Mouse (Mus musculus) urinary bladder, postnatal 4 days (tissue): ENCODE results near the gene Rgcc.

Source experiments
- DNase-seq, 2 experiments: peaks; one replicate each; pipeline ENCODE4 v3.0.0; 2021 to 2022; ENCODE audit warnings: low spot score in 2 of 2

Rgcc gene

GRCm38 (mm10) chr14:79241656-79242385 is 59.6 kb downstream of the Rgcc start:
- no peak for DNase-seq

- no peak for DNase-seq
Observed at GRCm38 (mm10) chr14:79241057-79241570, 60.3 kb downstream of the Rgcc start.

DNA sequence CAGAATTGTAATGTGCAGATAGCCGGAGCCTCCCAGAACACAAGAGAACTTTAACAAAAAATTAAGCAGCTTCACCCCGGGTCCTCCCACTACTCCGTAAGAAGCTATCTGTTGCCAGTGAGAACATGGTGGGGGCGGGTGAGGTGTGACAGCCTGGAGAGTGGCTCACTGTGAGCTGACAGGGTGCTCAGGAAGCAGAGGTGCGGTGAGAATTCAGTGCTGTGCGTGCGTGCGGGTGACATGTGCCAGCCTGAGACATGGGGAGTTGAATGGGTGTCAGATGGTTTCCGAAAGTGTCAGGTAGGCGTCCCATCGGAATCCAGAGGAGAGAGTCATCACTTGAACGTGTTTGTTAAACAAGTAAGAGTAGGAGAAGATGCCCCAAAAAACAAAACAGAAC is 62.0 kb downstream of the Rgcc start:
- DNase-seq, result no peak
